Mouse (Mus musculus) WW6 (cell line): ENCODE results near the gene Rorb.

Source experiments
- DNase-seq: peaks from one replicate; pipeline ENCODE4 v3.0.0-alpha.2; 2013; ENCODE audit warnings: low read depth, low spot score

Gene Rorb

GRCm38 (mm10) chr19:19110793-19111427 lies at the start of gene Rorb:
Gene Rorb, minus strand, starts transcription at chr19:19111196.
- DNase-seq, result peak; percentile 62

DNA sequence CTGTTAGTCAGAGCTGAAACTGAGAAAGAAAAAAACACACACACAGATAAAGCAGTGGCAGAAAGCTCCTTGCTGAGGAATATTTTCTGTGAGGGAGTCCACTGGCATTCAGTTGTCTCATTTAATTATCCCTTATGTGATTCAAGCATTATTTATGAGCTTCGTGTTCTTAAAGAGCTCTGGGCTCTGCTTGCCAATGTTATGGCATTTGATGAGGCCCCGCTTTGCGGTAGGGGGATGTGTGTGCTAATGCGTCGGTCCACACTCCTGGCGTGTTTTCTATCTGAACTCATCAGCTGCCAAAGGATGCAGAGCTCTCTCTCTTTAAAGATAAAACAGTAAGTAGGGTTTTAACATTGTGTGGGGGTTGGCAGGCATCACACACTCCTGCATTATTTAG lies 37.9 kb upstream of the Rorb start:
- DNase-seq, result no peak

- DNase-seq, result no peak
Observed at GRCm38 (mm10) chr19:19144447-19144846, 33.5 kb upstream of the Rorb start.

GRCm38 (mm10) chr19:19136856-19137255 lies 25.9 kb upstream of the Rorb start:
- no peak for DNase-seq

- DNase-seq, result no peak
Observed at GRCm38 (mm10) chr19:19135838-19136237, 24.8 kb upstream of the Rorb start.

DNA sequence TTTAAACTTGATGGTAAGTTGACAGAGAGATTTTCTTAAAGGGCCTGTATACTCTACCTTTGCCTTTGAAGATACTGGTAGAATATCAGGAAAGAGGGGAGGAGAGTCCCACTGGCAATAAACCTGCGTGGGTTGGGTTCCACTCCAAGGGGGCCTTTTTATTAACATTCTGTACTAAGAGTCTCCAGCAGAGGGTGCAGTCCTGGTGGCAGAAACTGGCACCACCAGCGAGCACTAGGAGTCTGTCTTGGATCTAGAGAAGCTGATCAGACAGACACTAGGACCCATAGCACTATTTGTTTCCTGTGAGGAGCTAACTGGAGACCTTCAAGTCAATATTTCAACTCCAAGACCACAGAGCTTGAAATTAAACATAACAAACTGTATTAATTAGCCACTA lies 11.3 kb upstream of the Rorb start:
- no peak for DNase-seq

DNA sequence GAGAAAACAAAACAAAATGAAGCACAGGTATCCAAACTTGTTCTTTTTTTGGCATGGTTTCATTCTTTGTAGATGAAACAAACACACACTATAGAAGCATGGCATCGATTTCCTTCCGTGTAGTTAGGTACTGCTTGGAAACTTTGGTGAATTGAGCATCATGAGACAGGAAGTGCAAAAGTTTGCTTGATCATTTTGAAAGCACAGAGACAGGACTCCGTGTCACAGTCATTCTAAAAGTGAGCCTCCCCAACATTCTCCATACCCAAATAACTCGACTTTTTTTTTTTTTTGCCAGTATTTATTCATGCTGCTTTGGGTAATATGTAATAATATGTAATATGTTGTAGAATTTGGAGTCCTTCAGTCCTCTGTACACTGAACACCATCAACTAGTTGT lies 1.2 kb upstream of the Rorb start:
- DNase-seq, result no peak

- no peak for DNase-seq
Observed at GRCm38 (mm10) chr19:19111428-19112170, 603 bp upstream of the Rorb start.

GRCm38 (mm10) chr19:19110011-19110768 lies 806 bp downstream of the Rorb start:
- no peak for DNase-seq

- DNase-seq, result no peak
Observed at GRCm38 (mm10) chr19:19108596-19109381, 2.2 kb downstream of the Rorb start.

GRCm38 (mm10) chr19:19104581-19104980 lies 6.4 kb downstream of the Rorb start:
- no peak for DNase-seq

GRCm38 (mm10) chr19:19097149-19097548 lies 13.8 kb downstream of the Rorb start:
- DNase-seq, result no peak

DNA sequence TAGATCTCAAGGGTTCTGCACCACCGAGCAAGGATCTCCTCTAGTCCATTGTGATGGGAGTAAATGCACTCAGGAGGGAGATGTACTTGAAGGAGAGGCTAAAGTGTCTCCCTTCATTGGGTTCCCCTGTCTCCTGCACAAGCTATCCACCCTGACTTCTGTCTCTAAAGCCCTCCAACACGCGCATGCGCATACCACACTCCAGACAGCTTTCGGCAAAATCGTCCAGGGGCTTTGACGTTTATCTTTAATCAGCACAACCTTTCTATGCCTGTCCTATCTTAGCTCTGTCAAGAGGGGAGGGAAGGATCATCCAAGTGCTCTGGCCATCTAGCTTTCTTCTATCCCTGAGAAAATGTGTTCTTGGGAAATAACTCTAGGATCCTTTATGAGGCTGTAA lies 21.6 kb downstream of the Rorb start:
- DNase-seq, result no peak

DNA sequence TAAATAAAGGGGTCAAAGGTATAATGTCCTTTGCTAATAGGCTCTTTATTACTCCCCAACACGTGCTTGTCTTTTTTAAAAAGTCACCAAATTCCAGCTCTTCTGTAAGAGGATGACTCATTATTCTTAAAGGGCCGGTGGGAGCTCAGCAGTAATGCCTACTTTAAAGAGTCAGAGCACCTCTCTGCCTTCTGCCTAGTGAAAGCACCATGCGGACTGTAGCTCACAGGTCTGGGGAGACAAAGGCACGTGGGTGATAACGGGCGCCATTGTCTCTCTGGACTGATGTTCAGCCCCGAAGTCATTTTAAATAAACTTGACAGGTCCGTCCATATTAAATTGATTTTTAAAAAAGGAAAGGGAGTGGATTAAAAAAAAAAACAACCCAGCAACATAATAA lies 33.1 kb downstream of the Rorb start:
- DNase-seq, result no peak

DNA sequence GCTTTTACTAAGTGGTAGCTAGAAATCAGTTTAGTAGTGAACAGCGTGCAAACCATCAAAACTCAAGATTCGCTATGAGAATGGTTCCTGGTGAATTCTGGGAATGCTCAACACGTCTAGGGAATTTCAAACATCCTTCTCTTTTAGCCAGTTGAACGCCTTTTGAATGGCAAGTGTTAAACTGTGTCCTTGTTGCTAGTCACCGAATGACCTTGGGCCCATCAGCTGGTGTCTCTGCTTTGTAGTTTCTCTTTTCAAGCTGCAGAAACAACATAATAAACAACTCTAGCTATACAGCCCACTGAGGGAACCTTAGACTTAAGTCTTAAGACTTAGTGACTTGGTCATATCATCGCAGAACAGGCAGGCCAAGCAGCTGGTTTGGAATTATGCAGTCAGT lies 36.2 kb downstream of the Rorb start:
- DNase-seq, result no peak

DNA sequence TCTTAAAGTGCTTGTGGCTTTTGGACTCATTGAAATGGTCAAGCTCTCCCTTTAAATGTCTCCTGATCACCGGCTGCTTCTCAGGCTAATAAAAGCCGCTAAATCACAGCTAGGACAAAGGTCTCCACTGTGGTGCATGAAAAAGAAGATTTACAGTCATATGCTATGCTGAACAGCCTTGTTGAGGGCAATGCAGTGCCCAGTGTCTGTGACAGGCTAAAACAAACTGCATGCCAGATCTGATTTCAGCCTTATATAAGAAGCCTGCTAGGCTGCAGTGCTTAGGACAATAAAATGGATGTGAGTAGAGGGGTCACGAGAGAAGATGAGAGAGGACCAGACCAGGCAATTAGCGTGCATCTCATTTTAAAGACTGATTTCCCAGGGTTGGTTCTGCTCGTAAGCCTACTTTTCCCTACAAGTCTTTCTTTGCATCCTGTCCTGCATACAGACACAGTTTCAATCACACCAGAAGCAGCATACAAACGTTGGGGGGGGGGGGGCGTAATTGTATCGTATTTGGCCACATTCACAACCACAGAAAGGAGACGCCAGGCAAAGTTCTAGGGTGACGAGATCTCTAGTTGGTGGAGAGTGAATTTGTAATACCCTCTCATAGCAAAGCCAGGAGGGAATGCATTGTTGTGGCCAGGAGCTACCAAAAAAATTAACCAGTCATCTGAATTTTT lies 52.1 kb downstream of the Rorb start:
- no peak for DNase-seq

- no peak for DNase-seq
Observed at GRCm38 (mm10) chr19:19058201-19058600, 52.8 kb downstream of the Rorb start.

DNA sequence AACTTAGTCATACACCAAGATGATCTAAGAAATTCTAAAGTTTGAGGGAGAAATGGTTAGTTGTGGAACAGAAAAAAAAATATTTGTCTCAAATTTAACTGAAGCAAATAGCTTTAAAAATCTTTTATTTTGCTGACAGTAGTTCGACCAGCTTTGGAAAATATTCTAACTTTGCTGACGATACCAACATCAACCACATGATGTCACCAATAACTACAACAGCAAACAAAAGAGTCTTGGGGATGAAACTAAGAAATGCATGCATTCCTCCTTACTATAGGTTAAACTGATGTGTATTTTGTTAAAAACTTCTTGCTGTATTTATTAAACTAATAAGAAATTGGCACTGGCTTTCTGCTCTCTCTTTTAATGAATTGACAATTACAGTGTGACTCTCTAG lies 67.9 kb downstream of the Rorb start:
- no peak for DNase-seq

DNA sequence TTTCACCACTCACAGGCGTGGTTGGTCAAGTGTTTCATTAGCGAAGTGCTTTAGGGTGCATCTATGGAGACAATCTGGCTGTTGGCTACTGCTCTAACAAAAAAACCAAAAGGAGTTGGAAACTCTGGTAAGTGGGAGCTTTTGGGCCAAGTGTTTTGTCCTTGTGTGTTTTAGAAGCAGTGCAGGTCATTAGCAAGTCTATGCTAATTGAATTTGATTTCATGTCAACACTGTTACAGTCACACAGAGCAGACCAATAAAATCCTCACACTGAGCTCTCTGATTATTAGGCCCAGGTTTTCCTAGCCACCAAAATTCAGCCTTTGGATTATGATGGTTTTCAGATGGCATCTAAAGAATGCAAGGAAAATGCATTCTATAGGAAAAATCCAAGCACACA lies 70.2 kb downstream of the Rorb start:
- DNase-seq, result no peak

DNA sequence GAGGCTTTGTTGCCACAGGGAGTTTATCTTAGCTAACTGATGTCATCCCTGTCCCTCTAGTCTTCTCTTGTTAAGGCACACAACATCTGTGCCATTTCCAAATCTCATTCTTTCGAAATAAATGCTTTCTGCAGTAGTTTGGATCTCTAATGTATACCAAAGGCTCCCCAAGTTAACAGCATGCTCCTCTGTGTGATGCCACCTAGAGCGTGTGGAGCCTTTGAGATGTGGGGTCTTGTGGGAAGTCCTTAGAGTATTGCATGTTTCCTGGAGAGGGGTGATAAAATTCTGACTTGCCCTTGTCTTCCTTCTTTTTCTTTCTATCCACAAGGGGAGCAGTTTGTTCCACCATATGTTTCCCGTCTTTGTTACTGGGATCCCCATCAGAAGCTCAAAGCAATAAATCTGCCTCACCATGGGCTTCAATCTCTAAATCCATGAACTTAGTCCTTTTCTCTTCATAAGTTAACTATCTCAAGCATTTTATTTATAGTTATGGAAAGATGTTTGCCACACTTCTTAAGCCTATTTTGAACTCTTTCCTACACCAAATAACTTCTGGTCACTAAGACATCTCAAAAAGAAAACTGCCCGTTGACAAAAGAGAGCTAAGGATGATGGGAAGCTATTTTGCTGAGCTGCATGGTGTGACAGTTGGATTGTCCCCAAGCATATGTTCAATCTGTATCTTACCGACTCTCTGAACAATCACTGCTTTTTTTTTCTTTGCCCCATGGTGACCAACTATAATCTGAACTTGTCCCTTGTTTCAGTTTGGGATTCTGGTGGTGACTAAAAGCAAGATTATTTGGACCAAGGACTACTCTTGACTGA lies 76.3 kb downstream of the Rorb start:
- DNase-seq, result no peak
